Mouse (Mus musculus) kidney, postnatal 10 days (tissue): ENCODE measurements around the gene Ccm2l.

ENCODE experiments used
- DNase-seq: peaks from one replicate; pipeline ENCODE4 v3.0.0; 2021; ENCODE audit warnings: mixed read lengths

Gene Ccm2l

GRCm38 (mm10) chr2:153065747-153066508 lies at the start of gene Ccm2l:
Gene Ccm2l, plus strand, starts transcription at chr2:153065955.
- DNase-seq: peak; percentile 75

GRCm38 (mm10) chr2:153016786-153017185 lies 49.0 kb upstream of the Ccm2l start:
- DNase-seq: no peak

GRCm38 (mm10) chr2:153019355-153019754 lies 46.4 kb upstream of the Ccm2l start:
- DNase-seq: no peak

DNA sequence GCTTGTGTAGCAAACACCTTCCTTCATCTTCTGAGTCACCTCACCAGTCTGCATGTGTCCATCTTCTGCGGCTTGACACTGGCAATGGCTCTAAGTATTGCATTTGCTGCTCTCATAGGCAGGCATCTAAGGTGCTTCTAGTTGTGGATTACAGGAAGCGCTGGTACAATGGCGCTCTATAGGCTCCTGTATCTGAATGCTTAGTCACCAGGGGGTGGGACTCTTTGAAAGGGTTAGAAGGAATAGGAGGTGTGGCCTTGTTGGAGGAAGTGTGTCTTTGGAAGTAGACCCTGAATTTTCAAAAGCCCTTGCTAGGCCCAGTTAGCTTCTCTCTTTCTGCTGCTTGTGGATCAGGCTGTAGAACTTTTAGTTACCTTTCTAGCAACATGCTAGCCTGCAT lies 44.6 kb upstream of the Ccm2l start:
- no peak for DNase-seq

GRCm38 (mm10) chr2:153022855-153023254 lies 42.9 kb upstream of the Ccm2l start:
- DNase-seq: no peak

DNA sequence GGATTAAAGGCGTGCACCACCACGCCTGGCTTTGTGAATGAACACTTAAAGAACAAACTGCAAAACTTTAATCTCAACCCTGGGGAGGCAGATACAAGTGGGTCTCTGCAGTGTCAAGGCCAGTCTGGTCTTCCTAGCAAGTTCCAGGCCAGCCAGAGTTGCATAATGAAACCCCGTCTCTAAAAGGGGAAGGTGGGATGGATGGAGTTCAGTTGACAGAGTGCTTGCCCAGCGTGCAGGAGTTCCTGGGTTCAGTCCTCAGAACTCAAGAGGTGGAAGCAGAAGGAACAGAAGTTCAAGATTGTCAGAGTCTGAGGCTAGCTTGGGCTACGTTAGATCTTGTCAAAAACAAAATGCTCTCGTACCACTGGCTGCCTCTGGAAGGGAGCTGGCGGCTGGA lies 39.7 kb upstream of the Ccm2l start:
- no peak for DNase-seq

DNA sequence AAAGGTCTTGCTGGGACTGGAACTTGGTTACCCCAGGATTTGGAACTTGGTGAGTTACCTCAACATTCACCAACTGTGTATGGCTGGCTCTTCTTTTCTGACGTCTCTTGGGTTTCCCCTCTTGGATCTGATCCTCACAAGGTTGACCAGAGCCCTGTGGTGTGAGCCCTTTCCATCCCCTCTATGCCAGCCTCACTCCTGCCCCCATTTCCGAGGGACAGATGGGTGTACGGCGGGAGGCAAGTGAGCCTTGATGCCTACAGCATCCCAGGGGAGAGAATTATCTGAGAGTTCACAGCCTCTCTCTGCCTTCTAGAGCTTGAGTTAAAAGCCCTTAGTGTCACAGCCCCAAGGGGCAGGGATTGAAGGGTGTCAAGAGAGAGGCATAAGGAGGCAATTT lies 38.3 kb upstream of the Ccm2l start:
- no peak for DNase-seq

- DNase-seq: no peak
Measured at GRCm38 (mm10) chr2:153030422-153030821, 35.3 kb upstream of the Ccm2l start.

- DNase-seq: no peak
Measured at GRCm38 (mm10) chr2:153031126-153032082, 34.4 kb upstream of the Ccm2l start, which contains the start of gene Xkr7. Gene Xkr7, plus strand, starts transcription at chr2:153031852.

DNA sequence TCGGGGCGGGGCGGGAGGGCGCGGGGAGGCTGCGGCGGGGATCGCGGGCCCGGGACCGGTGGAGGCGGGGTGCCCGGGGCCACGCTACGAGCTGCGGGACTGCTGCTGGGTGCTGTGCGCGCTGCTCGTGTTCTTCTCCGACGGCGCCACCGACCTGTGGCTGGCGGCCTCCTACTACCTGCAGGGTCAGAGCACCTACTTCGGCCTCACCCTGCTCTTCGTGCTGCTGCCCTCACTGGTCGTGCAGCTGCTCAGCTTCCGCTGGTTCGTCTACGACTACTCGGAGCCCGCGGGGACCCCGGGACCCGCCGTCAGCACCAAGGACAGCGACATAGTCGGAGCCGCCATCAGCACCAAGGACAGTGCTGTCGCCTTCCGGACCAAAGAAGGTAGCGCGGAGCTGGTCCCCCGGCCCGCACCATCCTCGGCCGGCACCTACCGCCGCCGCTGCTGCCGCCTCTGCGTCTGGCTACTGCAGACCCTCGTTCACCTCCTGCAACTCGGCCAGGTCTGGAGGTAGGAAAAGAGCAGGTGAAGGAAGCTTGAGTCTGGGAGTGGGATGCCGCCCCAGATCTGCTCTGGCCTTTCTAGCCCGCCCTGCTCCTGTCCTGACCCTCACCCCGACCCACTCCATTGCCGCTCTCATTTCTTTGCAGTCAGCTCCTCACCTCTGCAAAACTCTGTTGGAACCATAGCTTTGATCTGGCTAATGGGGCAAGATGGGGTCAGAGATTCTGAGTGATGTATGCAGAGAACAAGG lies 33.5 kb upstream of the Ccm2l start:
- DNase-seq: peak; percentile 93

DNA sequence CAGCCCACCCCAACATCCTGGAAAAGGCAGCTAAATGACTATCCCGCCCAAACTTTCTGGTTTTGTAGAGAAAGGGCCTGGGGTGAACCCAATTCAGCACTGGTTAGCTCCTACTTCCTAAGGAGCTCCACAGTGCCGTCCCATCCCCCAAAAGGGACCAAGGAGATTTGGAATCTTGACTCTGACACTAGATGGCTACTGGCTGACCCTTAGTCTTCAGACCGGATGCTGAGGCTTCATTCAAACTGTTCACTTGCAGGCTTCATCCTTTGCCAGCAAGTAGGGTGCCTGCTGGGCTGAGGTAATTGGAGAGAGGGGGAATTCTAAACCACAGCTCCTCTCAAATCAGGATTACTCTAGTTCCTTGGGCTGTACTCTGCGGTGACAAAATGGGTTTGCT lies 32.8 kb upstream of the Ccm2l start:
- DNase-seq: no peak

- no peak for DNase-seq
Measured at GRCm38 (mm10) chr2:153033545-153034230, 32.1 kb upstream of the Ccm2l start.

GRCm38 (mm10) chr2:153036690-153037089 lies 29.1 kb upstream of the Ccm2l start:
- no peak for DNase-seq

DNA sequence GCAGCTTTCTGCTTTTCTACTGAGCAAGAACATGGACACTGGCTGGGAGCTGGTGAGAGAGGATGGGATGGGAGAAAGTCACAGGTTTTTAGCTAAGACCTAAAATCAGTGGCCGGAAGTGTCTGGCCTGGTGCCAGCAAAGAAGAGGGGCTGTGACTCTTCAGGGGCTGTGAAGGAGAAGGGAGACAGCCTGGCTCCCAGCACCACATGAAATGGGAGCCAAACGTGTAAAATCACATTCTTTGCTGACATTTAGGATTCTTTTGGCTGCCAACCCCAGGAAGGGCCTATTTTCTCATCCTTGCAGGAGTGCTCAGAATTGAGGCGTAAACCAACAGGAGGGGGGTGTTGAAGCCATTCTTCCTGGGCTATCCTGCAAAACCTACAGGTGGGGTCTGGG lies 21.9 kb upstream of the Ccm2l start:
- peak; percentile 26 for DNase-seq

DNA sequence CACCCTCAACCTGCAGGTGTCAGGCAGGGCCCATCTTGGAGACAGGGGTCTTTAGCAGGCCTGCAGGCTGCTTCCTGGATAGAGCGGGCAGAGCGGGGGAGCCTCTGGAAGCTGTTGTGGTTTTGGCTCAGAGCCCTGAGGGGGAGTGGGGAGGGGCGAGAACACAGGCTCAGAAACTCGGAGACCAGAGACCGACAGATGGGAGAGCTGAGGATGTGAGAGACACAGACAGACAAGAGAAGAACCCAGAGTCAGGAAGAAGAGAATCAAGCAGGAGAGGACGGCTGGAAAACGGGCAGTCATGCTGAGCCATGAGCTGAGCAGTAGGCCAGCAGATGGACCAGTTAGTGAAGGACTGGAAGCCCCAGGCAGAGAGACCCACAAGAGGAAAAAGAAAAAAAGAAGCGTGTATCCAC lies 19.9 kb upstream of the Ccm2l start:
- peak; percentile 65 for DNase-seq

DNA sequence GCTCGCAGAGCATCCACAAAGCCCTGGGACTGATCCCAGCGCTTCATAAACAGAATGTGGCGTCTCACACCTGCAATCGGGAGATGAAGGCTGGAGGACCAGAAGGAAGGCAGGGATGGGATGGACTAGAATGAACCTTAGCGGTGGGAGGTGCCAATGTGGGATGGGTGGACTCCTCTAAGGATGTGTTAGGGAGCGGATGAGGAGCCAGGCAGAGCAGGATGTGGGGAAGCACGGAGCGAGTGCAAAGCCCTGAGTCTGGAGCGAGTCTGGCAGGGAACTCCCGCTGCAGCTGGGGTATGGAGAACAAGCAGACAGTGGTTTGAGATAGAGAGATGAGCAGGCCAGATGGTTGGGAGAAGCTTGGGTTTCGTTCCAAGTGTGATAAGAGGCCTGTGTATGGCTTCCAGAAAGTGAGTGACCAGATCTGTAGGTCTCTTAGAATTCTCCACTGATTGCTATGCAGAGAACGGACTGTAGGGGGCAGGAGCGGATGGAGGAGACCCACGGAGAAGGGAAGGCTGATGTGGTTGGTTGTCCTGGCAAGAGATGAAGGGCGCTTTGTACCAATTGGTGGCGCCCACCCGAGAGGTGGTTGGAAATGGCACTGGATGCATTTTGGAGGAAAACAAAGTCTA lies 17.8 kb upstream of the Ccm2l start:
- DNase-seq: peak; percentile 72

DNA sequence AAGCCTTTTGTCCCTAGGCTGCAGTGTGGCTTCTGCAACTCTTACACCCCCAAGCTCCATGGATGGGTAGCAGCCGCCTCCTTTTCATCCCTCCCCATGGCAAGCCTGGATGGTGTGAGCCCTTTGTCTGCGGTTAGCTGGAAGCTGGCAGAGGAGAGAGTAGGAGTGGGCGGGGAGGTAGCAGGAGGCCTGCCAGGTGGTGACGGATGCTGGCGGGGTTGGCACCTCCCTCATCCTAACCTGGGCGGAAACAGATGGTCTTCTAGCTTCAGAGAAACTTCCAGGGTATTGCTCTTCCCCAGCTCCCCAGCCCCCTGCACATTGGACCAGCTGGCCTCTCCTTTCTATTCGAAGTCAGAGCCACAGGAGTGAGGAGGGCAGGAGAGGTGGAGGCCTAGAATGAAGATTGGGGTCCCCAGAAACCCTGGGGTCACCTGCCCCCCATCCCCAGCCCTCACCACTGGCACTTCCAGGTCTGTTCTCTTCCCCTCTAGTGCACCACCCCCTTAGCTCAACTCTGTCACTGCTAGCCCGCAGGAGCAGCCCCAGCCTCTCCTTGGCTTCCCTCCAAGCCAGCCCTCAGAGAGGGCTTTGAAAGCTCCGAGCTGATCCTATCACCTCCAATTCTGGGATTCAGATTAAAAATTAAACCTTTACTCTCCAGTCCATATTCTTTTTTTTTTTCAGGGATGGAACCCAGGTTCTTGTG lies 16.3 kb upstream of the Ccm2l start:
- no peak for DNase-seq

DNA sequence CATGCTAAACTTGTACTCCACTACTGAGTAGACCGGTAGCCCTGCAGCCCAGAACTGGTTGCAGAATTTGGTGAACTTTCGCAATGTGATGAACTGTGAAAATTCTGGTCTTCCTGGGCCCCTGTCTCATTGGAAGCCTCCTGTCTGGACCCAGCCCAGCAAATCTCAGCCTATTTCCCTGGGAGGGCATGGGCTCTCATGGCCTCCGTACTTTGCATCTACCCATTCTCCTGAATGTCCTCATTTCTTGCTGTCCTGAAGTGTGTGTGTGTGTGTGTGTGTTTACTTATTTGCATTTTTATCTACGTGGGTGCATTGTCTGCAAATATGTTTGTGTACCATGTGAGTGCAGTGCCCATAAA lies 15.8 kb upstream of the Ccm2l start:
- no peak for DNase-seq

GRCm38 (mm10) chr2:153051095-153051494 lies 14.7 kb upstream of the Ccm2l start:
- DNase-seq: no peak

DNA sequence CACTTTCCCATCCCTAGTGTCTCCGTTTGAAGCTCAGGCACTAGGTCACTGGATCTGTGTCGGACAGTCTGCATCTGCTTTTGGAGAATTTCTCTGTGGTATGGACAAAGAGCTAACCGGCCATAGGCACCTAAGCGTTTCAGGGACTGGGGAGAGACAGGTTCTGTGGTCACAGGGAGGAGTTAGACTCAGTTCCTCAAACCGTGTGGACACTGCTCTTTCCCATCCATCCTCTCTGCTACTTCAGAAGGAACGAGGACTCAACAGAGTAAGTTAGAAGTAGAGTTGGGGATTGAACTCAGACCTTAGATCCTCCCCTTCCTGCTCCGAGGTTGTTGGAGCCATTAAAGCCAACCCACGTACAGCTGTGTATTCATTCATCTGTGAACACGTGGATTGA lies 14.2 kb upstream of the Ccm2l start:
- DNase-seq: no peak

- peak; percentile 44 for DNase-seq
Measured at GRCm38 (mm10) chr2:153052700-153053351, 12.9 kb upstream of the Ccm2l start.
